Mouse (Mus musculus) thymus, adult 2 months (tissue): ENCODE results near the gene Rpl3l.

Experiments used
- CTCF ChIP-seq: fragments of 200-500 bp; IDR thresholded peaks from 2 replicates; pipeline ENCODE4 v1.5.1; 2012; ENCODE audit warnings: mild to moderate bottlenecking, control low read depth, low read length, moderate library complexity, borderline replicate concordance; ENCODE audit not compliant: control insufficient read depth, poor library complexity, insufficient read depth; ENCODE audit errors: extremely low read depth
- POLR2A ChIP-seq: fragments of 200-500 bp; IDR thresholded peaks from 2 replicates; pipeline ENCODE4 v1.6.1; 2012; ENCODE audit warnings: mild to moderate bottlenecking, low read length, control low read depth, moderate library complexity; ENCODE audit not compliant: control insufficient read depth, poor library complexity, insufficient read depth; ENCODE audit errors: extremely low read depth

DNA sequence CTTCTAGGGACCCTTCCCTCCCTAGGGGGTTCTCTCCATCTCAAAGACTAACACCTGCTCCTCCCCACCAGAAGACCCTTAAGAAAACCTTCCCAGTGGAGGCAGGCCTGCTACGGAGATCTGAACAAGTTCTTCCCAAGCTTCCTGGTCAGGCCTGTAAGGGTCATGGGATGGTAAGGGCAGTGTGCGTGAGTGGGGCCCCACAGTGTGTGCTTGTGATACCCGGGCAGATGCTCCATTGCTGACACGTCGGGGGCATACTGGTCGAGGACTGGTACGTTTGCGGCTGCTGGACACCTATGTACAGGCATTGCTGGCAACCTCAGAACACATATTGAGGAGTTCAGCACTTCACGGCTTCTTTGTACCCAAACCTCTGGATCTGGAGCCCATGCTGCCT is 28.9 kb upstream of the Rpl3l start:
- TF ChIP-seq POLR2A (no peak), CTCF (no peak)
